Mouse (Mus musculus): ENCODE results near the gene Hspb7. TPM values are rescaled to one million over a fixed set of nuclear protein-coding genes. Genes with fewer than 3 reads are reported as not detected.

The Hspb7 gene
- polyA plus RNA-seq, 1 experiment from 2014 or later = 1.2 TPM

DNA sequence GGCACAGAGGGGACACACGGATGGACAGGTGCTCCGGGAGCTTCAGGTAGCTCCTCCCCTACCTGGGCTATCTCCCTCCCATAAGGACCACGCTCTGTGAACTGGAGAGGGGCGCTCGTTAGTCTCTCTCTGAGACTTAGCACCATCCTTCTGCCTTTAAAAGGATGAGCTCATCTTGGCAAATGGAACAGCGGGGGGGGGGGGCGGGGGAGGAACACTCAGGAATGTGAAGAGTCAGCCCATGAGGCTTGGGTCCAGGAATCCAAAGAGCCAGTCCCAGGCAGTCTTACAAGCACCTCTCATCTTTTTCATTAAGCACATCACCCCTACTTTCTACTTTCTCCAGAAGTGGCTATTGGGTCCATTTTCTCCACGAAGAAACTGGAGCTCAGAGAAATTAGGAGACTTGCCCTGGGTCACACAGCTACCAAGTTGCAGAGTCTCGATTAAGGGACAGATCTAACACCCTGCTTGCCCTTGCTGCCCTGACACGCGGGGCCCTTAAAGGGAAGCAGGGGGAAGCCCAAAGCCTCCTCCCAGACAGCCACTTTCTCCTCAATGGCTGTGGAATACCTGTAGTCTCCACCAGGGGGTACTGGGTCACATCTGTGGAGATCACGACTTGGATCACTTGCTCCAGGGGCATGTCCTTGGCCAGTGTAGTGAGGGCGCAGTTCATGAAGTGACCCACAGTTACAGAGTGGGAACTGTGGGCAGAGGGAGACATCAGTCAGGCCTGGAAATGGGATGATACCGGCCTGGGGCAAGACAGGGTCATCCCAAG lies 13.9 kb upstream of the Hspb7 start:
- no peak overlapping the region for H3K4me2 ChIP-seq
- H3K27me3 ChIP-seq (replicated peaks; ENCODE audit: control insufficient read depth, insufficient read depth, low read length) = peaks cover 27% of the 10 kb centered on the region
- no peak overlapping the region for H3K27ac ChIP-seq (ENCODE audit: low read depth, low read length)
- H3K4me3 ChIP-seq (ENCODE audit: low read depth, low read length) = no peak overlapping the region
- no peak overlapping the region for H3K9ac ChIP-seq (ENCODE audit: low read depth, low read length)
- 40% methylated on average over 14 of the region's 14 CpGs for WGBS
- H3K4me1 ChIP-seq (replicated peaks; ENCODE audit: control insufficient read depth, insufficient read depth, low read length) = no peaks in the 10 kb centered on the region; the same call in 1 of the 2 replicates
- DNase-seq (ENCODE audit: low spot score) (no peak), ATAC-seq (replicated peaks; ENCODE audit: low FRiP score) (no peak)
- H3K36me3 ChIP-seq (ENCODE audit: control insufficient read depth, insufficient read depth, low read length) = no peaks in the 10 kb centered on the region
- no peaks in the 10 kb centered on the region for H3K9me3 ChIP-seq (ENCODE audit: control insufficient read depth, low read length)

DNA sequence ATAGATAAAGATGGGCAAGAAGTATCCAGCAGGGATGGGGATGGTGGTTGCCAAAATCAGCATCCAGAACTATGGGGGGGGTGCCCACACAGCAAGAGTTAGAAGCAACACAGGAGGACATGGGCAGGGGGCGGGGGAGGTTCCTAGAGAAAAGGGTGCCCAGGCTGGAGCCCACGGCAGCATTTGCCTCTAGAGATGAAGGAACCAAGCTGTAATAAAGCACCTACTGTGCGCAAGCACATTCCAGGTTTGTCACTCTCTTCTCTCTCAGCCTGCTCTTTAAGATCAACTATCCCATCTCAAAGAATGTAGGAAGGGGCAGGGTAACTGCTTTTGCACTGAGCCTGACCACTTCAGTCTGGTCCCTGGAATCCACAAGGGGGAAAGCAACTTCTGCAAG lies 12.0 kb upstream of the Hspb7 start:
- Histone ChIP-seq H3K27ac (ENCODE audit: low read depth, low read length) (no peak overlapping the region), H3K9me3 (ENCODE audit: control insufficient read depth, low read length) (no peaks in the 10 kb centered on the region), H3K4me1 (replicated peaks; ENCODE audit: control insufficient read depth, insufficient read depth, low read length) (no peaks in the 10 kb centered on the region; the same call in 1 of the 2 replicates), H3K4me2 (no peak overlapping the region), H3K9ac (ENCODE audit: low read depth, low read length) (no peak overlapping the region), H3K27me3 (replicated peaks; ENCODE audit: control insufficient read depth, insufficient read depth, low read length) (peaks cover 27% of the 10 kb centered on the region), H3K4me3 (ENCODE audit: low read depth, low read length) (no peak overlapping the region), H3K36me3 (ENCODE audit: control insufficient read depth, insufficient read depth, low read length) (no peaks in the 10 kb centered on the region)
- DNase-seq (ENCODE audit: low spot score) = no peak
- WGBS = 81% methylated on average over 3 of the region's 3 CpGs
- no peak for ATAC-seq (replicated peaks; ENCODE audit: low FRiP score)

GRCm38 (mm10) chr4:141411430-141411992 lies 9.1 kb upstream of the Hspb7 start:
- Histone ChIP-seq H3K4me1 (replicated peaks; ENCODE audit: control insufficient read depth, insufficient read depth, low read length) (no peaks in the 10 kb centered on the region; the same call in 1 of the 2 replicates), H3K27me3 (replicated peaks; ENCODE audit: control insufficient read depth, insufficient read depth, low read length) (peaks cover 12% of the 10 kb centered on the region), H3K4me2 (no peak overlapping the region), H3K9me3 (ENCODE audit: control insufficient read depth, low read length) (no peaks in the 10 kb centered on the region), H3K4me3 (ENCODE audit: low read depth, low read length) (no peak overlapping the region), H3K27ac (ENCODE audit: low read depth, low read length) (no peak overlapping the region), H3K9ac (ENCODE audit: low read depth, low read length) (no peak overlapping the region), H3K36me3 (ENCODE audit: control insufficient read depth, insufficient read depth, low read length) (no peaks in the 10 kb centered on the region)
- ATAC-seq (replicated peaks; ENCODE audit: low FRiP score) = no peak
- no peak for DNase-seq (ENCODE audit: low spot score)
- 17% methylated on average over 22 of the region's 22 CpGs for WGBS

- no peaks in the 10 kb centered on the region for H3K36me3 ChIP-seq (ENCODE audit: control insufficient read depth, insufficient read depth, low read length)
- no peaks in the 10 kb centered on the region for H3K9me3 ChIP-seq (ENCODE audit: control insufficient read depth, low read length)
- no peak within 1 kb of the TSS for H3K27ac ChIP-seq (ENCODE audit: low read depth, low read length)
- no peak; the same call in 1 of the 2 replicates for ATAC-seq (replicated peaks; ENCODE audit: low FRiP score)
- H3K4me1 ChIP-seq (replicated peaks; ENCODE audit: control insufficient read depth, insufficient read depth, low read length) = peaks cover 11% of the 10 kb centered on the region
- peaks cover 6% of the 10 kb centered on the region; the same call in 1 of the 2 replicates for H3K27me3 ChIP-seq (replicated peaks; ENCODE audit: control insufficient read depth, insufficient read depth, low read length)
- H3K4me2 ChIP-seq = no peak within 1 kb of the TSS
- H3K9ac ChIP-seq (ENCODE audit: low read depth, low read length) = no peak within 1 kb of the TSS
- no peak within 1 kb of the TSS for H3K4me3 ChIP-seq (ENCODE audit: low read depth, low read length)
- 59% methylated on average over 7 of the region's 7 CpGs for WGBS
- DNase-seq (ENCODE audit: low spot score) = no peak
Observed at GRCm38 (mm10) chr4:141415924-141416323, 4.7 kb upstream of the Hspb7 start, which contains the start of gene Clcnkb. Gene Clcnkb (minus strand): TSS chr4:141416014.

DNA sequence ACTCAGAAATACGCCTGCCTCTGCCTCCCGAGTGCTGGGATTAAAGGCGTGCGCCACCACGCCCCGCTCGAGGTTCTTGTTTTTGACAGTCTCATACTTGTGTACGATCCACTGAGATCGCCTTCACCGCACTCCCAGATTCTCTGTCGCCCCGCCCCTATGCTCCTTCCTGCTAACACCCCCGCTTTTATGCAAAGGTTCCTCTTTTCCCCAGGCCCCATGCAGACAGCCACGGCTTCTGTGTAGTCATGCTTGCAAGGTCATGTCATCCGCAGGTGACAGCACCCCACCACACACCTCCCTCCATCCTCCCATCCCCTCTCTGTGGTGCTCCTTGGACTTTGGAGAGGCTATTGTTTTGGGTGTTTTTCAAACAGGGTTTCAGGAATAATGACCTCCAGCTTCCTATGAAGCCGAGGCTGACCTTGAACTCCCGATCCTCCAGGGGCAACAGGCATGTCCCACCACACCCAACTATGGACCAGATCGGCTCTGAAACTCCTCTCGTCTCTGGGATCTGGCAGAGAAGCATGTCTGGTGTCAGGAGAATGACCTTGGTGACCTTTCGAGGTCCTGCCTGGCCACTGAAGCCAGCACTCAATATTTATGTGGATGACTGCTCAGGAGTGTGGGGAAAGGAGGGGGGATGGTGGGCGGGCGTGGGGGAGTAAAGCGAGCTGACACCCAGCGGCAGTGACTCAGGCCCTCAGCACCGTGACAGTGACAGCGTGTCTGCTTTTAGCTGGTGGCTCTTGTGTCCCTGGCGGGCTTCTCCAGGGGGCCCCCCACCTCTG lies 984 bp upstream of the Hspb7 start:
- Histone ChIP-seq H3K9ac (ENCODE audit: low read depth, low read length) (no peak overlapping the region), H3K27ac (ENCODE audit: low read depth, low read length) (no peak overlapping the region)
- DNase-seq (ENCODE audit: low spot score) = no peak

DNA sequence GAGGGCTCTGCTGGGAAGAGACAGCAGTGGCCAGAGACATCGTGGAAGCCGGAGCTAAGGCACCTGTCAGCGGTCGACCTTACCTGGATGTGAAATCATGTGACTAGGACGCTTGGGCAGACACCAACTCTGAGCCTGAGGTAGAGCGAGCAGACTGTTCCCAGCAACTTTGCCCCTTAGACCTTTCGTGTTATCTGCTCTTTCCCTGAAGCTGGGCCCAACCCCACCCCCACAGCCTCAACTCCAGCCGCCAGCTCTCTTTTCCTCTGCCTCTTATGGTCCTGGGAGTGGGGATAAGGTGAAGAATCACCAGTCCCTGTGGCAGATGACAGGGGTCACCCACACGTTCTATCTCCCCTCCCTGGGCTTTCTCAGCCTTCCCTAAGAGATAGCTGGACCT lies 307 bp downstream of the Hspb7 start:
- H3K4me2 ChIP-seq = no peak overlapping the region
- peaks cover 15% of the 10 kb centered on the region for H3K4me1 ChIP-seq (replicated peaks; ENCODE audit: control insufficient read depth, insufficient read depth, low read length)
- no peaks in the 10 kb centered on the region for H3K36me3 ChIP-seq (ENCODE audit: control insufficient read depth, insufficient read depth, low read length)
- no peak overlapping the region for H3K9ac ChIP-seq (ENCODE audit: low read depth, low read length)
- ATAC-seq (replicated peaks; ENCODE audit: low FRiP score) = no peak
- H3K27ac ChIP-seq (ENCODE audit: low read depth, low read length) = no peak overlapping the region
- peaks cover 19% of the 10 kb centered on the region for H3K27me3 ChIP-seq (replicated peaks; ENCODE audit: control insufficient read depth, insufficient read depth, low read length)
- no peak overlapping the region for H3K4me3 ChIP-seq (ENCODE audit: low read depth, low read length)
- no peaks in the 10 kb centered on the region for H3K9me3 ChIP-seq (ENCODE audit: control insufficient read depth, low read length)
- 41% methylated on average over 9 of the region's 9 CpGs for WGBS
- DNase-seq (ENCODE audit: low spot score) = no peak

More for the DNA sequence above, 984 bp upstream of the Hspb7 start:
- H3K9me3 ChIP-seq (ENCODE audit: control insufficient read depth, low read length) = no peaks in the 10 kb centered on the region
- ATAC-seq (replicated peaks; ENCODE audit: low FRiP score) = no peak
- H3K4me1 ChIP-seq (replicated peaks; ENCODE audit: control insufficient read depth, insufficient read depth, low read length) = peaks cover 15% of the 10 kb centered on the region
- no peak overlapping the region for H3K4me3 ChIP-seq (ENCODE audit: low read depth, low read length)
- no peak overlapping the region for H3K4me2 ChIP-seq
- no peaks in the 10 kb centered on the region for H3K36me3 ChIP-seq (ENCODE audit: control insufficient read depth, insufficient read depth, low read length)
- H3K27me3 ChIP-seq (replicated peaks; ENCODE audit: control insufficient read depth, insufficient read depth, low read length) = peaks cover 8% of the 10 kb centered on the region
- 38% methylated on average over 27 of the region's 27 CpGs for WGBS

DNA sequence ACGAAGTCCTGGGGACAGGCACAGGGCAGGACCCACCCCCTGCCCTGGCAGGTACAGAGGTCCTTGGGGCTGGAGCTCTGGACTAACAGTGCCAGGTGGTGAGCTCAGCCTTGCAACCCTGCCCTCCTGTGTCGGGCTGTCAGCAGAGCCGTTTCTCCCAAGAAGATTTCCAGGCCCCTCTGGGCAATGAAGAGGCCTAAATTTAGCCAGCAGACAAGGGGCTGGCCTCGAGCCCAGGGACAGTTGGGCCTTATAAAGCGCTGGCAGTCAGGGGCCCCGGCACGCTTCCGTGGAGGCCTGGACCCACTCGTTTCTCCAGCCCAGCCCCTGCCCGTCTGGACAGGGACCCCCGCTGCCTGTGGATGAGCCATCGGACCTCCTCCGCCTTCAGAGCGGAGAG lies 844 bp downstream of the Hspb7 start:
- Histone ChIP-seq H3K4me2 (no peak overlapping the region), H3K4me1 (replicated peaks; ENCODE audit: control insufficient read depth, insufficient read depth, low read length) (peaks cover 15% of the 10 kb centered on the region), H3K9ac (ENCODE audit: low read depth, low read length) (no peak overlapping the region), H3K27ac (ENCODE audit: low read depth, low read length) (no peak overlapping the region), H3K4me3 (ENCODE audit: low read depth, low read length) (no peak overlapping the region), H3K27me3 (replicated peaks; ENCODE audit: control insufficient read depth, insufficient read depth, low read length) (peaks cover 22% of the 10 kb centered on the region), H3K36me3 (ENCODE audit: control insufficient read depth, insufficient read depth, low read length) (no peaks in the 10 kb centered on the region), H3K9me3 (ENCODE audit: control insufficient read depth, low read length) (no peaks in the 10 kb centered on the region)
- DNase-seq (ENCODE audit: low spot score) (no peak), ATAC-seq (replicated peaks; ENCODE audit: low FRiP score) (no peak)
- 64% methylated on average over 14 of the region's 14 CpGs for WGBS

DNA sequence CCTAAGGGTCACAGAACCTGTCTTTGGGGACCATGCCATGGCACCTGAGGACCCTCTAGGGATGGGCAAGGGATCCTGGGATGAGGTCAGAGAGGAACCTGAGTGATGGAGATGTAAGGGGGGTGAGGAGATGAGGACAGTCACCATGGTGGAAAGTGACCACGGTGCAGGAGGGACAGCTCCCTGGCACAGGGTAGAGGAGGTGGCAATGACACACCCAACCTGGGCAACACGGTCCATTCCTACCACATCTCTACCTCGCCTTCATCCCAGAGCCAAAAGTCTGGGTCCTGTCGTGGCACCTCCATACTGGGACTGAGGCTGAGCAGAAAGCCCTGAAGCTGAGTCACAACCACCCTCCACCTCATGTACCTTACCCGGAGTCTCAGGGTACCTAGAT lies 2.3 kb downstream of the Hspb7 start:
- Histone ChIP-seq H3K4me2 (no peak overlapping the region), H3K27ac (ENCODE audit: low read depth, low read length) (no peak overlapping the region), H3K4me1 (replicated peaks; ENCODE audit: control insufficient read depth, insufficient read depth, low read length) (peaks cover 15% of the 10 kb centered on the region), H3K9me3 (ENCODE audit: control insufficient read depth, low read length) (no peaks in the 10 kb centered on the region), H3K36me3 (ENCODE audit: control insufficient read depth, insufficient read depth, low read length) (no peaks in the 10 kb centered on the region), H3K4me3 (ENCODE audit: low read depth, low read length) (no peak overlapping the region), H3K27me3 (replicated peaks; ENCODE audit: control insufficient read depth, insufficient read depth, low read length) (peaks cover 21% of the 10 kb centered on the region), H3K9ac (ENCODE audit: low read depth, low read length) (no peak overlapping the region)
- WGBS = 75% methylated on average over 5 of the region's 5 CpGs
- no peak for DNase-seq (ENCODE audit: low spot score)
- no peak for ATAC-seq (replicated peaks; ENCODE audit: low FRiP score)

Measured in liver, embryonic 11.5 days (tissue).